Mouse (Mus musculus) testis, adult 2 months (tissue): Measurements from ENCODE around the gene Tmem140.

ENCODE experiments used
- CTCF ChIP-seq: fragments of 200-500 bp; IDR thresholded peaks from 2 replicates; pipeline ENCODE4 v1.5.1; 2012; ENCODE audit warnings: low read depth, mild to moderate bottlenecking, inconsistent platforms, low read length, moderate library complexity; ENCODE audit not compliant: control insufficient read depth, insufficient read depth, insufficient replicate concordance
- POLR2A ChIP-seq: fragments of 200-500 bp; IDR thresholded peaks from 2 replicates; pipeline ENCODE4 v1.6.1; 2012; ENCODE audit warnings: low read depth, mild to moderate bottlenecking, inconsistent platforms, low read length, moderate library complexity; ENCODE audit not compliant: control insufficient read depth

DNA sequence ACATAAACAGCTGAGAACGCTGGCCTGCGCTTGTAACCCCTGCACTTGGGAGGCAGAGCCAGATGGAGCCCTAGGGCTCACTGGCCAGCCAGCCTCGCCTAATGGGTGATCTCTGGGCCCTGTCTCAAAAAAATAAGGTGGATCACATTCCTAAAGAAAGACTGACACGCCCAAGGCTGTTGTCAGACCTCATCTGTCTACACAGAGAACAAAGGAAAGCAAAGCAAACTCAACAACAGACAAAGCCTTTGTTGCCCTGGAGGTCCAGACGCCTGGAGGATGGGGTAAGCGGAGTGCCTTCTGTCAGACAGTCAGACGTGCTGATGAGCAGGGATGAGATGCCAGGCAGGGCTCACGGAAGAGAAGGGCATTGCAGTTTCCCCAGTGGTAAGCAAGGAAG, 3.8 kb downstream of the Tmem140 start:
- TF ChIP-seq CTCF, result no peak
- no peak for TF ChIP-seq POLR2A
